Mouse (Mus musculus) cortical plate, adult 2 months (tissue): ENCODE results near the gene Ccdc107.

Experiments
- CTCF ChIP-seq: fragments of 200-500 bp; IDR thresholded peaks from 2 replicates; pipeline ENCODE4 v1.5.1; 2011; ENCODE audit warnings: mild to moderate bottlenecking, control low read depth, low read length; ENCODE audit not compliant: insufficient read depth; ENCODE audit errors: extremely low read depth
- POLR2A ChIP-seq: fragments of 200-500 bp; IDR thresholded peaks from 2 replicates; pipeline ENCODE4 v1.6.1; 2011; ENCODE audit warnings: mild to moderate bottlenecking, low read length, control low read depth; ENCODE audit not compliant: insufficient read depth; ENCODE audit errors: extremely low read depth

DNA sequence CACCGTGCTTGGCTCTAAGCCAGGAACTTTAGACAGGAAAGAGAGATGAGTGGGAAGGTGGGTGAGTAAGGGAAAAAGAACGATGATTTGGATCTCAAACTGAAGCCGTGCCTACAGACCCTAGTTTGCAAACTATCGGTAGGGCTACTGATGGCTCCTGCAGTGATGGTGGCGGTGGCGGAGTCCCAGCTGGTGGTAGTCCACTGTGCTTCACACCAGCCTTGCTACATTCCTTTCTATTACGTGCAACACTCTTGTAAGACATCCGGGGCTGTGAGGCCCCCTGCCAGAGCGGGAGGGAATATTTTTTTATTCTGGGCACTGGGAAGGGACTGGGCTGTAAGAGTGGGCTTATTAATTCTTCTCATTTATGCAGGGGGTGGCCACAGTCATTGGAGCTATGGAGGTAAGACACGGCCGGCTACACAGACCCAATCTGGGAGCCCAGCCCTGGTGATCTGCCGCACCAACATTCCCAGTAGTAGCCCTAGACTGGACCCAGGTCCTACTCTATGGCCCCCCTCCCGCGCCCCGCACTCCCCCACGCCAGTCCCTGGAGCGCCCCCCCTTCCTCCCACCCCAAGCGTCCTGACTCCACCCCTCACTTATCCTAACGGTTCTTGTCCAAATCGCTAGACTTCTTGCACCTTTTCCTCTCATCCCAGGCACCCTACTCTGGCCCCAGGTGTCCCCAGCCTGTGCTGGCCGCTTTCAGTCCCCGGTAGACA is 15.4 kb downstream of the Ccdc107 start:
- TF ChIP-seq CTCF (no peak), POLR2A (no peak)
